Mouse (Mus musculus) bone marrow macrophage, adult 2 months (primary cell): ENCODE measurements around the gene Cep170b.

Experiments
- CTCF ChIP-seq: IDR thresholded peaks from 2 replicates; pipeline ENCODE4 v1.5.1; 2012; ENCODE audit warnings: low read depth, mild to moderate bottlenecking, low read length, moderate library complexity
- POLR2A ChIP-seq: IDR thresholded peaks from 2 replicates; pipeline ENCODE4 v1.6.1; 2012; ENCODE audit warnings: mild to moderate bottlenecking, low read depth, low read length, borderline replicate concordance

DNA sequence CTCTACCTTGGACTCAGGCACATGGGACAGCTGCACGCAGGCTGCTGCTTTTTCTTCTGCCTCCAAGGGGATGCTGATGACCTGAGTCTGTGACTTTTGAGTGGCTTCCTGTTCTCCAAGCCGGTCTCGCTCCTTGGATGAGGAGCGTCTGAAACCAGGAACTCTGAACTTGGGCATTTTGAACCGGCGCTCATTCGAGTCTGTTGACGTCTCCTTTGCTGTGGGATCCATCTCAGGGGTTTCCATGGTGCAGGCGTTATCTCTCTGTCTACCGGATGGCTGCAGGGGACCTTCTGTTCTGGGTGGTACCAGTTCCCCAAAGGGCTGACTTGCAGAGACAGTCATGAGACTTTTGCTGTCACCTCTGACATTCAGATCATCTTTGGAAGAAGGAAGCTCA is 54.2 kb downstream of the Cep170b start:
- no peak for TF ChIP-seq CTCF
- no peak for TF ChIP-seq POLR2A
